Mouse (Mus musculus) liver, adult 2 months (tissue): ENCODE data around the gene Slc30a5. TPM values are rescaled to one million over a fixed set of nuclear protein-coding genes. Genes with fewer than 3 reads are reported as not detected.

Experiments used
- DNase-seq: peaks from one replicate; pipeline ENCODE4 v3.0.0-alpha.2; 2011; ENCODE audit warnings: low read depth, low spot score; ENCODE audit errors: extremely low read depth
- H3K27ac ChIP-seq: fragments of 200-500 bp; replicated peaks from 2 replicates; pipeline ENCODE4 v1.5.1; 2012; ENCODE audit warnings: low read depth, mild to moderate bottlenecking, control low read depth, inconsistent platforms, low read length; ENCODE audit not compliant: insufficient read depth
- H3K27me3 ChIP-seq: fragments of 200-500 bp; 2 replicates; pipeline ENCODE4 v1.6.1; 2012; ENCODE audit warnings: mild to moderate bottlenecking, moderate library complexity, low read length, inconsistent platforms; ENCODE audit not compliant: control insufficient read depth, insufficient read depth
- H3K36me3 ChIP-seq: fragments of 200-500 bp; 2 replicates; pipeline ENCODE4 v1.6.1; 2012; ENCODE audit warnings: low read length, inconsistent platforms; ENCODE audit not compliant: control insufficient read depth, insufficient read depth
- H3K4me1 ChIP-seq: fragments of 200-500 bp; 2 replicates; pipeline ENCODE4 v1.6.1; 2011; ENCODE audit warnings: low read length; ENCODE audit not compliant: control insufficient read depth, insufficient read depth
- H3K4me3 ChIP-seq: fragments of 200-500 bp; 2 replicates; pipeline ENCODE4 v1.5.1; 2011; ENCODE audit warnings: low read depth, mild to moderate bottlenecking, control low read depth, low read length, moderate library complexity; ENCODE audit not compliant: insufficient read depth
- H3K79me2 ChIP-seq: fragments of 200-500 bp; 2 replicates; pipeline ENCODE4 v1.6.1; 2012; ENCODE audit warnings: inconsistent platforms, mild to moderate bottlenecking, low read length, moderate library complexity; ENCODE audit not compliant: control insufficient read depth, insufficient read depth
- H3K9ac ChIP-seq: fragments of 200-500 bp; 2 replicates; pipeline ENCODE4 v1.6.1; 2012; ENCODE audit warnings: low read depth, mild to moderate bottlenecking, control low read depth, inconsistent platforms, low read length
- CTCF ChIP-seq: fragments of 200-500 bp; IDR thresholded peaks from 2 replicates; pipeline ENCODE4 v1.5.1; 2011; ENCODE audit warnings: low read depth, low read length, control low read depth
- POLR2A ChIP-seq: fragments of 200-500 bp; IDR thresholded peaks from 2 replicates; pipeline ENCODE4 v1.6.1; 2011; ENCODE audit warnings: low read length, control low read depth; ENCODE audit not compliant: insufficient read depth; ENCODE audit errors: extremely low read depth
- WGBS: fragments of 180-500 bp; shearing (Covaris S2); methylation state at CpG from one replicate; pipeline ENCODE4 v1.1.7; 2018; 5-methylcytosine and 5-hydroxymethylcytosine counted together
- polyA plus RNA-seq: library from polyadenylated mRNA; depleted of rRNA; stranded (reverse); fragments of >200 nt; gene quantifications from 2 replicates; pipeline ENCODE4 v1.2.3, GENCODE M21; 2012; rRNA removed
- total RNA-seq: library from RNA; depleted of rRNA; stranded (reverse); fragments of >200 nt; gene quantifications from 2 replicates; pipeline ENCODE4 v1.2.3, GENCODE M21; 2014; rRNA removed

The Slc30a5 gene
- total RNA-seq = 36.0 and 38.1 TPM in 2 replicates
- polyA plus RNA-seq = 14.5 and 15.6 TPM in 2 replicates

- Histone ChIP-seq H3K27me3 (no peaks in the 10 kb centered on the region), H3K27ac (peak within 1 kb of the TSS; percentile 86), H3K9ac (peak within 1 kb of the TSS; percentile 94), H3K36me3 (peaks cover 3% of the 10 kb centered on the region), H3K4me3 (peak within 1 kb of the TSS; percentile 89), H3K79me2 (peaks cover 6% of the 10 kb centered on the region; the same call in 1 of the 2 replicates), H3K4me1 (peaks cover 12% of the 10 kb centered on the region; the same call in 1 of the 2 replicates)
- under 1% methylated on average over 94 of the region's 94 CpGs for WGBS
- peak; percentile 91 for DNase-seq
- peak; percentile 83 for TF ChIP-seq CTCF
- TF ChIP-seq POLR2A = peak; percentile 86
These were observed at the start of gene Slc30a5 for GRCm38 (mm10) chr13:100832741-100833639. Gene Slc30a5, minus strand, starts transcription at chr13:100833427.

- no peaks in the 10 kb centered on the region for H3K27me3 ChIP-seq
- H3K9ac ChIP-seq = no peak overlapping the region
- H3K36me3 ChIP-seq = no peaks in the 10 kb centered on the region
- TF ChIP-seq CTCF (no peak), POLR2A (no peak)
- no peak for DNase-seq
- peaks cover 2% of the 10 kb centered on the region for H3K4me1 ChIP-seq
- no peak overlapping the region for H3K27ac ChIP-seq
- H3K79me2 ChIP-seq = no peaks in the 10 kb centered on the region
- H3K4me3 ChIP-seq = no peak overlapping the region
- 63% methylated on average over 2 of the region's 2 CpGs for WGBS
These were observed 48.7 kb upstream of the Slc30a5 start for GRCm38 (mm10) chr13:100881944-100882343.

GRCm38 (mm10) chr13:100879806-100880205 lies 46.6 kb upstream of the Slc30a5 start:
- peaks cover 2% of the 10 kb centered on the region for H3K4me1 ChIP-seq
- 90% methylated on average over 3 of the region's 3 CpGs for WGBS
- no peak overlapping the region for H3K4me3 ChIP-seq
- H3K36me3 ChIP-seq = no peaks in the 10 kb centered on the region
- H3K9ac ChIP-seq = no peak overlapping the region
- no peaks in the 10 kb centered on the region for H3K27me3 ChIP-seq
- no peaks in the 10 kb centered on the region for H3K79me2 ChIP-seq
- no peak for DNase-seq
- no peak overlapping the region for H3K27ac ChIP-seq
- TF ChIP-seq CTCF = no peak
- no peak for TF ChIP-seq POLR2A

- Histone ChIP-seq H3K4me1 (peaks cover 2% of the 10 kb centered on the region), H3K79me2 (no peaks in the 10 kb centered on the region), H3K27ac (no peak overlapping the region), H3K4me3 (no peak overlapping the region), H3K36me3 (no peaks in the 10 kb centered on the region), H3K27me3 (no peaks in the 10 kb centered on the region), H3K9ac (no peak overlapping the region)
- no peak for DNase-seq
- TF ChIP-seq POLR2A (no peak), CTCF (no peak)
- 91% methylated on average over 3 of the region's 3 CpGs for WGBS
These were observed 46.1 kb upstream of the Slc30a5 start for GRCm38 (mm10) chr13:100879326-100879725.

- Histone ChIP-seq H3K27me3 (no peaks in the 10 kb centered on the region), H3K9ac (no peak overlapping the region), H3K27ac (no peak overlapping the region), H3K79me2 (no peaks in the 10 kb centered on the region), H3K36me3 (no peaks in the 10 kb centered on the region), H3K4me3 (no peak overlapping the region), H3K4me1 (peaks cover 2% of the 10 kb centered on the region)
- 36% methylated on average over 3 of the region's 3 CpGs for WGBS
- TF ChIP-seq CTCF = no peak
- no peak for TF ChIP-seq POLR2A
- DNase-seq = no peak
These were observed 45.0 kb upstream of the Slc30a5 start for GRCm38 (mm10) chr13:100878264-100878663.

- H3K4me1 ChIP-seq = peaks cover 2% of the 10 kb centered on the region
- DNase-seq = peak; percentile 80
These were observed 44.5 kb upstream of the Slc30a5 start for GRCm38 (mm10) chr13:100877703-100878102.

More at GRCm38 (mm10) chr13:100877703-100878102, 44.5 kb upstream of the Slc30a5 start:
- H3K27me3 ChIP-seq = no peaks in the 10 kb centered on the region
- H3K4me3 ChIP-seq = no peak overlapping the region
- H3K79me2 ChIP-seq = no peaks in the 10 kb centered on the region
- H3K27ac ChIP-seq = no peak overlapping the region
- 31% methylated on average over 3 of the region's 3 CpGs for WGBS
- H3K9ac ChIP-seq = no peak overlapping the region
- H3K36me3 ChIP-seq = no peaks in the 10 kb centered on the region
- TF ChIP-seq CTCF (no peak), POLR2A (no peak)
